Mouse (Mus musculus): ENCODE measurements around the gene Tbc1d2b.

DNA sequence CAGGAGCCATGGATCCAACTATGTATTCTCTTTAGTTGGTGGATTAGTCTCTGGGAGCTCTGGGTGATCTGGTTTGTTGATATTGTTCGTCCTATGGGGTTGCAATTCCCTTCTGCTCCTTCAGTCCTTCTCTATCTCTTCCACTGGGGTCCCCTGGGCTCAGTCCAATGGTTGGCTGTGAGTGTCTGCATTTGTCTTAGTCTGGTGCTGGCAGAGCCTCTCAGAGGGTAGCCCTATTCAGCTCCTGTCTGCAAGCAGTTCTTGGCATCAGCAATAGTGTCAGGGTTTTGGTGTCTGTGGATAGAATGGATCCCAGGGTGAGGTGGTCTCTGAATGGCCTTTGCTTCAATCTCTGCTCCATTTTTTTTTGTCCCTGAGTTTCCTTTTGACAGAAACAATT lies 6.2 kb upstream of the Tbc1d2b start:
- TF ChIP-seq MYOG (IDR thresholded peaks at IDR 0.05; ENCODE audit: control insufficient read depth in 1 of 3, insufficient read depth in 1 of 3, insufficient read length in 2 of 3, low read depth in 2 of 3) (no peak), POLR2A (IDR thresholded peaks at IDR 0.05; ENCODE audit: insufficient read length, low read depth) (no peak), POLR2AphosphoS2 (IDR thresholded peaks at IDR 0.05; ENCODE audit: insufficient read length, low read depth) (no peak), TCF3 (IDR thresholded peaks at IDR 0.05; ENCODE audit: insufficient read length, low read depth) (no peak), MAX (IDR thresholded peaks at IDR 0.05; ENCODE audit: low read depth) (no peak)
